Mouse (Mus musculus): Measurements from ENCODE around the gene Nat9. TPM values are rescaled to one million over a fixed set of nuclear protein-coding genes. Genes with fewer than 3 reads are reported as not detected.
A peak's percentile ranks its signal among the peaks of the same experiment; 100 is the strongest.

The Nat9 gene
- polyA plus RNA-seq, 1 experiment from 2014 or later: 23.8 TPM

- peaks cover 62% of the 10 kb centered on the region for H3K4me1 ChIP-seq
- no peak overlapping the region for H3K9ac ChIP-seq
- H3K4me2 ChIP-seq: 0 out of 2 replicates have a peak overlapping the region, but pooled peaks have one; percentile 33
- H3K36me3 ChIP-seq: no peaks in the 10 kb centered on the region
- 33% methylated on average over 4 of the region's 4 CpGs for WGBS
- H3K27ac ChIP-seq: peak overlapping the region; percentile 87; the same call in 1 of the 2 replicates
- peak; percentile 39; the same call in 1 of the 2 replicates for ATAC-seq (ENCODE audit: borderline replicate concordance, extremely low read depth, low FRiP score, low TSS enrichment)
- no peaks in the 10 kb centered on the region for H3K9me3 ChIP-seq
- no peaks in the 10 kb centered on the region for H3K27me3 ChIP-seq
- H3K4me3 ChIP-seq: no peak overlapping the region
Measured at GRCm38 (mm10) chr11:115172825-115173287, 14.8 kb downstream of the Nat9 start.

- H3K9me3 ChIP-seq: no peaks in the 10 kb centered on the region
Measured at GRCm38 (mm10) chr11:115171125-115171524, 16.5 kb downstream of the Nat9 start.

GRCm38 (mm10) chr11:115169430-115169829 is 18.2 kb downstream of the Nat9 start:
- no peak overlapping the region for H3K9ac ChIP-seq
- peaks cover 11% of the 10 kb centered on the region; the same call in 1 of the 2 replicates for H3K27me3 ChIP-seq
- no peak overlapping the region for H3K4me3 ChIP-seq
- no peaks in the 10 kb centered on the region for H3K9me3 ChIP-seq
- ATAC-seq (ENCODE audit: borderline replicate concordance, extremely low read depth, low FRiP score, low TSS enrichment): no peak
- WGBS: 84% methylated on average over 4 of the region's 4 CpGs
- H3K4me2 ChIP-seq: no peak overlapping the region
- H3K27ac ChIP-seq: no peak overlapping the region
- H3K36me3 ChIP-seq: no peaks in the 10 kb centered on the region
- H3K4me1 ChIP-seq: peaks cover 46% of the 10 kb centered on the region

More at GRCm38 (mm10) chr11:115171125-115171524, 16.5 kb downstream of the Nat9 start:
- Histone ChIP-seq H3K36me3 (no peaks in the 10 kb centered on the region), H3K4me3 (no peak overlapping the region), H3K9ac (no peak overlapping the region), H3K27me3 (no peaks in the 10 kb centered on the region), H3K27ac (0 out of 2 replicates have a peak overlapping the region, but pooled peaks have one; percentile 4), H3K4me1 (peaks cover 48% of the 10 kb centered on the region), H3K4me2 (no peak overlapping the region)
- WGBS: 43% methylated on average over 8 of the region's 8 CpGs
- no peak for ATAC-seq (ENCODE audit: borderline replicate concordance, extremely low read depth, low FRiP score, low TSS enrichment)

GRCm38 (mm10) chr11:115167631-115168249 is 19.9 kb downstream of the Nat9 start:
- Histone ChIP-seq H3K36me3 (no peaks in the 10 kb centered on the region), H3K4me1 (peaks cover 43% of the 10 kb centered on the region), H3K9me3 (no peaks in the 10 kb centered on the region)

GRCm38 (mm10) chr11:115166776-115167175 is 20.9 kb downstream of the Nat9 start:
- Histone ChIP-seq H3K4me2 (no peak overlapping the region), H3K9me3 (no peaks in the 10 kb centered on the region), H3K27me3 (peaks cover 21% of the 10 kb centered on the region; the same call in 1 of the 2 replicates), H3K4me3 (no peak overlapping the region), H3K27ac (no peak overlapping the region), H3K9ac (no peak overlapping the region), H3K36me3 (no peaks in the 10 kb centered on the region), H3K4me1 (peaks cover 43% of the 10 kb centered on the region)
- no peak for ATAC-seq (ENCODE audit: borderline replicate concordance, extremely low read depth, low FRiP score, low TSS enrichment)
- 74% methylated on average over 3 of the region's 3 CpGs for WGBS

More at GRCm38 (mm10) chr11:115167631-115168249, 19.9 kb downstream of the Nat9 start:
- ATAC-seq (ENCODE audit: borderline replicate concordance, extremely low read depth, low FRiP score, low TSS enrichment): no peak
- 73% methylated on average over 8 of the region's 8 CpGs for WGBS
- Histone ChIP-seq H3K27me3 (peaks cover 21% of the 10 kb centered on the region; the same call in 1 of the 2 replicates), H3K9ac (no peak overlapping the region), H3K4me2 (no peak overlapping the region), H3K27ac (no peak overlapping the region), H3K4me3 (no peak overlapping the region)

DNA sequence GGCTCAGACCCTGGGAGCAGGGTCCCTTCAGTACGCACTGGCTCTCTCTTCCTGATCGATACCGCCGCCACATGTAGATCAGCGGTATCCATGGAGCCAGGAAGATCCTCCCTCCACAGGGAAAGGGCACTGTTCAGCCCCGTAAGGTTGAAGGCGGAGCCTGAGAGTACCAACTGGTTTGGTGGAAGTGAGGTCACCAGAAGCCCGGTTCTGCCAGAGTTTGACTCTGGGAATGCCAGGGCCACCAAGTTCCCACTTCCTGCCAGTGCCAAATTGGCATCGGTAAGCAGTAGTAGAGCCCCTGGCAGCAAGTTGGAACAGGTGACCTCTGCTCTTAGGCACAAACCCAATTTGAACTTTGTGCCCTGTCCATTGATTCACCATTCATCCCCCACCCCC is 22.7 kb downstream of the Nat9 start:
- no peak for ATAC-seq (ENCODE audit: borderline replicate concordance, extremely low read depth, low FRiP score, low TSS enrichment)
- Histone ChIP-seq H3K4me2 (peak overlapping the region; percentile 83), H3K9me3 (no peaks in the 10 kb centered on the region), H3K9ac (peak overlapping the region; percentile 20), H3K4me1 (peaks cover 43% of the 10 kb centered on the region), H3K36me3 (no peaks in the 10 kb centered on the region), H3K27me3 (peaks cover 25% of the 10 kb centered on the region; the same call in 1 of the 2 replicates), H3K27ac (peak overlapping the region; percentile 54), H3K4me3 (peak overlapping the region; percentile 66)
- WGBS: 5% methylated on average over 9 of the region's 9 CpGs

GRCm38 (mm10) chr11:115164341-115164975 is 23.2 kb downstream of the Nat9 start:
- Histone ChIP-seq H3K27ac (peak overlapping the region; percentile 54), H3K36me3 (no peaks in the 10 kb centered on the region), H3K4me2 (peak overlapping the region; percentile 83), H3K4me3 (peak overlapping the region; percentile 66), H3K4me1 (peaks cover 43% of the 10 kb centered on the region), H3K9ac (peak overlapping the region; percentile 43), H3K27me3 (peaks cover 25% of the 10 kb centered on the region; the same call in 1 of the 2 replicates), H3K9me3 (no peaks in the 10 kb centered on the region)
- WGBS: under 1% methylated on average over 14 of the region's 14 CpGs
- ATAC-seq (ENCODE audit: borderline replicate concordance, extremely low read depth, low FRiP score, low TSS enrichment): no peak

DNA sequence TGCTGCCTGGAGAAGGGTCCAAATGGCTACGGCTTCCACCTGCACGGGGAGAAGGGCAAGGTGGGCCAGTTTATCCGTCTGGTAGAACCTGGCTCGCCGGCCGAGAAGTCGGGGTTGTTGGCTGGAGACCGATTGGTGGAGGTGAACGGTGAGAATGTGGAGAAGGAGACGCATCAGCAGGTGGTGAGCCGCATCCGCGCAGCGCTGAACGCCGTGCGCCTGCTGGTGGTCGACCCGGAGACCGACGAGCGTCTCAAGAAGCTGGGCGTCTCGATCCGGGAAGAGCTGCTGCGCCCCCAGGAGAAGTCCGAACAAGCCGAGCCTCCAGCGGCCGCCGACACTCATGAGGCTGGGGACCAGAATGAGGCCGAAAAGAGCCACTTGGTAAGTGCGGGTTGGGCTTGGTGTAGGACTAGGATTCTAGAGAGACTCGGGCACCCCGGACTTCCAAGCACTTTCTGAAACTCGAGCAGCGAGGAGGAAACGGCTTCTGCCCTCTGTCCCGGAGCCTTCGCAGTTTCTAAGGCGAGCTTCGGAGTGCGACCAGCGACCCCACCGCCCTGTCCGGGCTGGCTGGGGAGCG is 24.0 kb downstream of the Nat9 start:
- no peaks in the 10 kb centered on the region for H3K36me3 ChIP-seq
- H3K4me2 ChIP-seq: peak overlapping the region; percentile 83
- under 1% methylated on average over 47 of the region's 47 CpGs for WGBS
- peak overlapping the region; percentile 66 for H3K4me3 ChIP-seq
- H3K27me3 ChIP-seq: peaks cover 25% of the 10 kb centered on the region; the same call in 1 of the 2 replicates
- H3K9ac ChIP-seq: peak overlapping the region; percentile 43
- peaks cover 46% of the 10 kb centered on the region for H3K4me1 ChIP-seq
- H3K27ac ChIP-seq: peak overlapping the region; percentile 45
- H3K9me3 ChIP-seq: no peaks in the 10 kb centered on the region
- peak; percentile 9; the same call in 1 of the 2 replicates for ATAC-seq (ENCODE audit: borderline replicate concordance, extremely low read depth, low FRiP score, low TSS enrichment)

DNA sequence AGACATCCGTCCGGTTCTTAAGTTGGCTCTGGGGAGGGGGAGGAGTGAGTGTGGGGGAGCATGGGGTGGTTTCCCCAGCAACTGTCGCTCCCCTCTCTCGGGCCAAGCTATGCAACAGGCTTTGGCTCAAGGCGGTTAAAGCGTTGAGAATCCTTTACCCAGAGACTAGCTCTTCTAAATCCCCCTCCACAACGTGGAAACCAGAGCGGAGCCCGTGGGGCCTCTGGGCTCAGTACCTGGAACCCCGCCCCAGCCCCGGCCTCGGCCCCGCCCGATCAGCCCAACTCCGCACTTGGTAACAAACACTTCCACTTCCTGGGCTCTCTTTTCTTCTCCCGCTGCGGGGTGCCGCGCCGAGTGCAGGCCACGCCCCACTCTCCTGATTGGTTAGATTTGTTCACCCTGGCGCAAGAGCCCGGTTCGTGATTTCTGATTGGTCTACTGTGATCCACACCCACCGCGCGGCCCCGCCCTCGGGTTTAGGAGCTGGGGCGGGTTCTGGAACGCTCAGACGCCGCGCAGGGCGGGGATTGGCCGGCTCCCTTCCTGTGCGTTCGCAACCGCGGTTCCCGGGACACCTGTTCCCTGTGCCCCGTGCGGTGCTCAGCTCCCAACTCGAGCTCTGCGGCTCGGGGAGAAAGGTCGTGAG is 24.7 kb downstream of the Nat9 start, which contains the start of gene Slc9a3r1:
TSS of gene Slc9a3r1 (plus strand) at position 510 of the 649 bp plus-strand sequence.
- H3K4me3 ChIP-seq: peak within 1 kb of the TSS; percentile 66
- no peaks in the 10 kb centered on the region for H3K9me3 ChIP-seq
- no peaks in the 10 kb centered on the region for H3K36me3 ChIP-seq
- peak within 1 kb of the TSS; percentile 43 for H3K9ac ChIP-seq
- under 1% methylated on average over 47 of the region's 47 CpGs for WGBS
- peak within 1 kb of the TSS; percentile 83 for H3K4me2 ChIP-seq
- H3K4me1 ChIP-seq: peaks cover 53% of the 10 kb centered on the region
- H3K27ac ChIP-seq: peak within 1 kb of the TSS; percentile 59
- ATAC-seq (ENCODE audit: borderline replicate concordance, extremely low read depth, low FRiP score, low TSS enrichment): peak; percentile 96
- H3K27me3 ChIP-seq: peaks cover 25% of the 10 kb centered on the region; the same call in 1 of the 2 replicates

DNA sequence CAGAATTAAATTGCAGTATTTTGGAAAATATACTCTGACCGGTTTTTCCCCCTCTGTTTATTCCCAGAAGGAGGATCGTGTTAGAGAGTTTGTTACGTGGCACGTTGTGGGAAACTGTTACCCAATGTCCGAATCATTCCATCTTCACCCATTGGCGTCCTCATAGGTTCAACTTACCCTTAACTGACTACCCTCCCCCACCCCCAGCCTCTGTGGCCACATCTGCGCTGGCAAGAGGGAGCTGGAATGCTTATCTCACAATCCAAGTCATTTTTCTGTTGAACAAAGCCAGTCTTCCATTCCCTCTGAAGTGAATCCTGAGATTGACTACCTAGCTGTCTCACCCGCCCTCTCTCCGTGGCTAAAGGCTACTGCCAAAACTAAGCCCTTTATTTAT is 25.5 kb downstream of the Nat9 start:
- Histone ChIP-seq H3K27ac (peak overlapping the region; percentile 59), H3K9ac (peak overlapping the region; percentile 25; the same call in 1 of the 2 replicates), H3K9me3 (no peaks in the 10 kb centered on the region), H3K36me3 (no peaks in the 10 kb centered on the region), H3K27me3 (peaks cover 25% of the 10 kb centered on the region; the same call in 1 of the 2 replicates), H3K4me2 (peak overlapping the region; percentile 83), H3K4me3 (peak overlapping the region; percentile 66), H3K4me1 (peaks cover 54% of the 10 kb centered on the region)
- 17% methylated on average over 9 of the region's 9 CpGs for WGBS
- ATAC-seq (ENCODE audit: borderline replicate concordance, extremely low read depth, low FRiP score, low TSS enrichment): no peak

DNA sequence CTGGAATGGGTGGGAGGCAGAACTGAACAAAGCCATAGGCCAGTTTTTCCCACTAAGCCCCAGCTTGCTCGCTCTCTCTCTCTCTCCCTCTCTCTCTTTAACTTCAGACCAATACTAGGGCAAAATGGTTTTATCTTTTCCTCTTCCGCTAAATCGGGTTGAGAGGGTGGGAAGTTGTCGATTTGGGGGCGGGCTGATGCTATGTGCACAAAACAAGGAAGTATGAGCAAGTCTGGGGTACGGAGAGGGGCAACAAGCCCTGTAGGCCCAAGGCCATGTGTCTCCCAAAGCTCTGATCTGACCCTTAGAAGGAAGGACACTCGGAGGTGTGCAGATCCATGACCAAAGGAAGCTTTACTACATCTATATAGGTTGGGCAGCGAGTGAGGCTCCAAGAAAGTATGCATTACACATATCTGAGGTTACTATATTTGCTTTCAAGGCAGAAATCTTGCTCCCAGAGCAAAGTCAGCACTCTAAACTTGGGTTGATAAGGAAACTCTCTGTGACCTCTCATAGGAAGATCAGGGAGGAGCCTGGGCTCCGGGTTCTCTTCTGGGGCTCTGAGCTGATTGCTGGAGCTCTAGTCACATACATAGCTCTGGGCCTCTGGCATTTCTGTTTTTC is 26.0 kb downstream of the Nat9 start:
- no peak for ATAC-seq (ENCODE audit: borderline replicate concordance, extremely low read depth, low FRiP score, low TSS enrichment)

More for the DNA sequence above, 26.0 kb downstream of the Nat9 start:
- H3K27ac ChIP-seq: 0 out of 2 replicates have a peak overlapping the region, but pooled peaks have one; percentile 12
- no peaks in the 10 kb centered on the region for H3K36me3 ChIP-seq
- no peaks in the 10 kb centered on the region for H3K9me3 ChIP-seq
- H3K4me3 ChIP-seq: no peak overlapping the region
- H3K4me1 ChIP-seq: peaks cover 54% of the 10 kb centered on the region
- peak overlapping the region; percentile 83 for H3K4me2 ChIP-seq
- 50% methylated on average over 9 of the region's 9 CpGs for WGBS
- 0 out of 2 replicates have a peak overlapping the region, but pooled peaks have one; percentile 25 for H3K9ac ChIP-seq
- peaks cover 25% of the 10 kb centered on the region; the same call in 1 of the 2 replicates for H3K27me3 ChIP-seq

All from lung, embryonic 15.5 days (tissue).